Mouse (Mus musculus) erythroblast, embryonic 14.5 days (primary cell): ENCODE measurements at regions not wholly inside any gene's neighbourhood (a gene's known extent, or its start where the extent isn't known, plus 50 kb on each side); places are given as distances from the start of the nearest gene placed in this dataset.
"Not testable (repeated sequence)": the region's sequence is repeated elsewhere in the genome, so short reads cannot be mapped to it uniquely, and the experiment has no call there.

ENCODE experiments used
- H3K27me3 ChIP-seq: 2 replicates; pipeline ENCODE4 v1.6.1; 2012; ENCODE audit warnings: inconsistent platforms; ENCODE audit not compliant: control insufficient read depth
- H3K36me3 ChIP-seq: 2 replicates; pipeline ENCODE4 v1.6.1; 2012; ENCODE audit warnings: mild to moderate bottlenecking, inconsistent platforms; ENCODE audit not compliant: control insufficient read depth
- H3K4me1 ChIP-seq: 2 replicates; pipeline ENCODE4 v1.6.1; 2012; ENCODE audit warnings: inconsistent platforms; ENCODE audit not compliant: control insufficient read depth
- H3K4me3 ChIP-seq: replicated peaks from 2 replicates; pipeline ENCODE3; 2012; ENCODE audit warnings: moderate library complexity, mild to moderate bottlenecking, inconsistent platforms
- H3K9me3 ChIP-seq: 2 replicates; pipeline ENCODE4 v1.6.1; 2012; ENCODE audit warnings: low read length, inconsistent platforms, mixed read lengths; ENCODE audit not compliant: control insufficient read depth
- GATA1 ChIP-seq: IDR thresholded peaks from 2 replicates; pipeline ENCODE4 v1.6.1; 2012; ENCODE audit warnings: low read length, inconsistent platforms, mixed read lengths
- TAL1 ChIP-seq: IDR thresholded peaks from 3 replicates; pipeline ENCODE4 v1.6.1; 2012; ENCODE audit warnings: low read length, inconsistent platforms, mixed read lengths

- H3K36me3 ChIP-seq, H3K27me3 ChIP-seq, H3K4me1 ChIP-seq, H3K4me3 ChIP-seq, H3K9me3 ChIP-seq: not testable (repeated sequence)
Observed at GRCm38 (mm10) chr4:20895081-20895480, 790.7 kb downstream of the Prdm13 start.

- Histone ChIP-seq H3K4me1 (no peaks in the 10 kb centered on the region), H3K27me3 (no peaks in the 10 kb centered on the region), H3K9me3 (no peaks in the 10 kb centered on the region), H3K4me3 (no peak overlapping the region), H3K36me3 (no peaks in the 10 kb centered on the region)
- TF ChIP-seq GATA1 (no peak), TAL1 (no peak)
Observed at GRCm38 (mm10) chr4:20893872-20894271, 791.9 kb downstream of the Prdm13 start.

GRCm38 (mm10) chr4:20860696-20861428 is 824.9 kb downstream of the Prdm13 start:
- TF ChIP-seq GATA1 (no peak), TAL1 (no peak)

DNA sequence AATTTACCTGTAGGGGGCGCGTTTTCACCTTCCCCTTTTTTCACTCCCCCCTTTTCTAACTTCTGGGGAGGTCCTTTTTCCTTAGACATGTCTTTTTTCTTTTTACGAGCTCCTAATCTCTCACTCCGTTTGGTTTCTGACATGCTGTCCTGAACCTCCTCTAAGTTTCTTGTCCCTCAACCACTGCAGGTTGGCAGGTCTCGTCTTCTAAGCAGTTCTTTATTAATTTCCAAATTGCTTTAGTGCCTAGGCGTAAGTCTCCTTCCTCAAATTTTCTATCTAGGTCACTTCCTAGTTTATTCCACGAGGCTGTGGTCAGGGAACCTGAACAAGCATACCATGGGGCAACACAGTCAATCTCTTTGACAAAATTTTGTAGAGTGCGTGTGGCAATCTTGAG is 825.7 kb downstream of the Prdm13 start:
- H3K4me1 ChIP-seq, H3K9me3 ChIP-seq, H3K4me3 ChIP-seq, H3K36me3 ChIP-seq, H3K27me3 ChIP-seq: not testable (repeated sequence)

More at GRCm38 (mm10) chr4:20860696-20861428, 824.9 kb downstream of the Prdm13 start:
- peak overlapping the region; percentile 28 for H3K4me3 ChIP-seq
- no peaks in the 10 kb centered on the region for H3K27me3 ChIP-seq
- H3K9me3 ChIP-seq = peaks cover 4% of the 10 kb centered on the region
- H3K4me1 ChIP-seq = no peaks in the 10 kb centered on the region
- no peaks in the 10 kb centered on the region for H3K36me3 ChIP-seq

GRCm38 (mm10) chr4:20848424-20848823 is 837.3 kb downstream of the Prdm13 start:
- H3K36me3 ChIP-seq = no peaks in the 10 kb centered on the region

DNA sequence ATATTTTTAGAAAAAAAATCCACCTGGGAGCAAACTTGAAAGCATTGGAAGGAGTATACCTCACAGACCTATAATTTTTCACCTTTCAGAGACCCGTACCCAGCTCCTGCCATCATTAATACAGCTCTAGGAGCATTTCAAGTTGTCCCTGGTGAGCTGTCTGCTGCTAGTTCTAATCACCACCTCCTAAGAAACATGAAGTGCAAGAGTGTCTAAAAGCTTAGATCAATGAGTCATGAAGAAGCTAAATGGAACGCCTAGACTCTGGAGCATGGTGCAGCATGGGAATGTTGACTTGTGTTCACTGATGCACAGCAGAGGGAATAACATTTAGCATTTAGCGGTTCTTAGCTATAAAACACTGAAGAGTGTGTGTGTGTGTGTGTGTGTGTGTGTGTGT is 841.2 kb downstream of the Prdm13 start:
- Histone ChIP-seq H3K9me3 (no peaks in the 10 kb centered on the region; the same call in 1 of the 2 replicates), H3K4me3 (no peak overlapping the region), H3K36me3 (no peaks in the 10 kb centered on the region), H3K27me3 (no peaks in the 10 kb centered on the region), H3K4me1 (no peaks in the 10 kb centered on the region)
- no peak for TF ChIP-seq TAL1
- no peak for TF ChIP-seq GATA1

More at GRCm38 (mm10) chr4:20848424-20848823, 837.3 kb downstream of the Prdm13 start:
- no peaks in the 10 kb centered on the region for H3K4me1 ChIP-seq
- H3K27me3 ChIP-seq = no peaks in the 10 kb centered on the region
- TF ChIP-seq GATA1 = no peak
- TF ChIP-seq TAL1 = no peak
- no peaks in the 10 kb centered on the region; the same call in 1 of the 2 replicates for H3K9me3 ChIP-seq
- H3K4me3 ChIP-seq = no peak overlapping the region
